Mouse (Mus musculus) heart, embryonic 10.5 days (tissue): ENCODE measurements at regions not wholly inside any gene's neighbourhood (a gene's known extent, or its start where the extent isn't known, plus 50 kb on each side); places are given as distances from the start of the nearest gene placed in this dataset.

Experiments used
- DNase-seq: peaks from one replicate; pipeline ENCODE4 v3.0.0-alpha.2; 2017; ENCODE audit warnings: low spot score
- H3K27ac ChIP-seq: fragments of 300-500 bp; sonication (generic); 2 replicates; pipeline ENCODE4 v1.5.1; 2016; ENCODE audit warnings: mild to moderate bottlenecking
- H3K27me3 ChIP-seq: fragments of 300-500 bp; sonication (generic); 2 replicates; pipeline ENCODE4 v1.6.1; 2016; ENCODE audit warnings: mild to moderate bottlenecking; ENCODE audit not compliant: poor library complexity, insufficient read depth, severe bottlenecking
- H3K36me3 ChIP-seq: fragments of 300-500 bp; sonication (generic); 2 replicates; pipeline ENCODE4 v1.6.1; 2016; ENCODE audit warnings: mild to moderate bottlenecking, moderate library complexity
- H3K4me1 ChIP-seq: fragments of 300-500 bp; sonication (generic); 2 replicates; pipeline ENCODE4 v1.6.1; 2016; ENCODE audit warnings: mild to moderate bottlenecking
- H3K4me3 ChIP-seq: fragments of 300-500 bp; sonication (generic); 2 replicates; pipeline ENCODE4 v1.5.1; 2016; ENCODE audit warnings: mild to moderate bottlenecking, moderate library complexity
- H3K9me3 ChIP-seq: fragments of 300-500 bp; sonication (generic); 2 replicates; pipeline ENCODE4 v1.6.1; 2016; ENCODE audit warnings: mild to moderate bottlenecking, moderate library complexity
- WGBS: fragments of 180-500 bp; shearing (Covaris S2); methylation state at CpG from one replicate; pipeline ENCODE4 v1.1.7; 2016; 5-methylcytosine and 5-hydroxymethylcytosine counted together

DNA sequence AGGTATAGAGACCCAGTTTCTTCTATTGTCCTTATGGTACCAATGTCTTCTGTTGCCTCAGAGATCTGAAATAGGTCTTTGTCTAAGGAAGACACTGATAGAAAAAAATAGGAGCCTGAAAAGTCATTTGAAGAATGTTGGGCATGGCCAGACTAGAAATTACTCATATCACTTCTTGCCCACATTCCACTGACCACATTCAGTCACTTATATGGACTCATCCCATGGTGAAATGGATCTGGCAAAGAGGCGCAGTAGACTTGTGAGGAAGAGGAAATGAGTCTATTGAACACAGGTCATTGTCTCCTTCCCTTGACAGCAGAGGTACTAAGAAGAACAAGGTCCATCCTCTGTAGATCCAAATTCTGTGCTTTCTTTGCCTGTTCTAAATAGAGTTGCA lies 318.9 kb upstream of the A1bg start:
- H3K27ac ChIP-seq: no peak overlapping the region
- H3K4me1 ChIP-seq: no peaks in the 10 kb centered on the region
- no peaks in the 10 kb centered on the region for H3K9me3 ChIP-seq
- no peak for DNase-seq
- no peaks in the 10 kb centered on the region for H3K27me3 ChIP-seq
- no peaks in the 10 kb centered on the region for H3K36me3 ChIP-seq
- no peak overlapping the region for H3K4me3 ChIP-seq
- WGBS: 70% methylated on average over 1 of the region's 1 CpGs

DNA sequence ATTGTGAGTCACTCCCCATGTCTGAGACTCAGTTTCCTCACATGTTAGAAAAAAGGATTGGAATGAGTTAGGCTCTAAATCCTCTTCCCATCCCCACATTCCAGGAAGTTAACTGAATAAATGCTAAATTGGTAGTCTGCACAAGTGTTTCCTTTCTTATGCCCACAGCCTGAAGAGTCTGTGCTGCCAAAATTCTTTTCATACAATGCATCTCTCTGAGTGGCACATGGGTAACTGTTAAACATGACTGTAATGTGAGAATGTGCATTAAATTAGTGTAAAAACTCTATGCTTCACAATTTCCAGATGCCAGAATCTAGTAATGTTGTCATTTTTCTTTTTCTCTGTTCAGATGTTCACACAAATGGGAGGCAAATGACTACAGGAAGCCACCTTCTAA lies 317.5 kb upstream of the A1bg start:
- no peak overlapping the region for H3K27ac ChIP-seq
- H3K27me3 ChIP-seq: no peaks in the 10 kb centered on the region
- no peak for DNase-seq

DNA sequence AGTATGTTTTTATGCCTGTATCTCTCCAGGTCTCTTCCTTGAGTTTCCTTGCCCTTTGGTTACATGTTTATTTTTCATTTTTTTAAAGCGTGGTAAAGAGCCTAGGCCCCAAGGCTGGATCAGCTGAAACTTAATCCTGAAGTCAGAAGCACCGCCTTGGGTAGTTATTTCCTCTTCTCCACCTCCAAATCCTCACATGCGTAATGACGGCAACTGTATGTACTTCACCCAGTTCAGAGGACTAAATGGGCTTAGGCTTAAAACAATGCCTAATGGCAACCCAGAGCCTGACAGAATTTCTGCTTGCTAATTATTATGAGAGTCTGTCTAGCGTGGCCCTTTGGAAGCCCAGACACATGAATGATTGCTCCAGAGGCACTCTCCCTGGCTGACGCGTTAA lies 316.6 kb upstream of the A1bg start:
- H3K9me3 ChIP-seq: no peaks in the 10 kb centered on the region
- no peaks in the 10 kb centered on the region for H3K4me1 ChIP-seq
- DNase-seq: no peak
- H3K27ac ChIP-seq: no peak overlapping the region
- no peaks in the 10 kb centered on the region for H3K27me3 ChIP-seq
- H3K4me3 ChIP-seq: no peak overlapping the region
- 83% methylated on average over 7 of the region's 7 CpGs for WGBS
- no peaks in the 10 kb centered on the region for H3K36me3 ChIP-seq

More for the DNA sequence above, 317.5 kb upstream of the A1bg start:
- Histone ChIP-seq H3K4me3 (no peak overlapping the region), H3K9me3 (no peaks in the 10 kb centered on the region), H3K36me3 (no peaks in the 10 kb centered on the region), H3K4me1 (no peaks in the 10 kb centered on the region)

DNA sequence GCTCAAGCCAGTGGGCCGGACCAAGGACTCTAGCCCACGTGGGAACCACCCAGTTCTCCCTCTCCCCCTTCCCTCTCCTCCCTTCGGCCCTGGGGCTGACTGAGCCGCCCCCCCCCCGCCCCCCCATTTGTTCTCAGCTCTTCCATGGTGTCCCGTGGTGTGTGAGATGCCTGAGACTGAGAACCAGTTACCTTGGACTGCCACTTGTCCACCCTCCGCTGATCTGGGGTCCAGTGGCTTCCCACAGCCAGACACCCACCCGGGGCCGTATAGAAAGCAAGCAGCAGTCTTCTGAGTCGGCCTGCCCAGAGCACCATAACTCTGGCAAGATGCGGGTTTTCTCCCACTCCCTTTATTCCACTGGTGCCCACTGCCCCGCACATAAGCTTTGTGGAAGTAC lies 316.2 kb upstream of the A1bg start:
- Histone ChIP-seq H3K27me3 (no peaks in the 10 kb centered on the region), H3K4me1 (no peaks in the 10 kb centered on the region), H3K4me3 (no peak overlapping the region), H3K27ac (peak overlapping the region; percentile 47; the same call in 1 of the 2 replicates), H3K9me3 (no peaks in the 10 kb centered on the region), H3K36me3 (no peaks in the 10 kb centered on the region)
- no peak for DNase-seq
- WGBS: 73% methylated on average over 12 of the region's 12 CpGs

DNA sequence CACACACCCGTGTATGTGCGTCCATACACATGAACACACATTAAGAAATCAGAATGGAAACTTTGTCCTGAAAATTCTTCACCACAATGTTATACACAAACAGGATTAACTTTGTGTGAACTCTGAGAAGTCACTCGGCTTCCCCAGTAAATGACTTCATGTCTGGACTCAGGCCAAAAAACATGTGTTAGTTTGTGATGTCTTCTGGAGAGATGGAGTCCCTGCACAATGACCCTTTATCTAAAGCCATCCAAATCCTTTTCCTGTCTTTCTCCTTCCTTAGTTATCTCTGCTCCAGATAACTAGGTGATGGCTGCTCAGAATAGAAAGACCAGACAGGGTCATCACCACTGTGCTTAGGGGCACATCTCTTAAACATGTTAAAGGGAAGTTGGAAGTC lies 306.8 kb upstream of the A1bg start:
- no peak for DNase-seq
- Histone ChIP-seq H3K27ac (no peak overlapping the region), H3K4me1 (no peaks in the 10 kb centered on the region), H3K36me3 (no peaks in the 10 kb centered on the region), H3K9me3 (no peaks in the 10 kb centered on the region), H3K27me3 (no peaks in the 10 kb centered on the region), H3K4me3 (no peak overlapping the region)
- WGBS: 51% methylated on average over 3 of the region's 3 CpGs

DNA sequence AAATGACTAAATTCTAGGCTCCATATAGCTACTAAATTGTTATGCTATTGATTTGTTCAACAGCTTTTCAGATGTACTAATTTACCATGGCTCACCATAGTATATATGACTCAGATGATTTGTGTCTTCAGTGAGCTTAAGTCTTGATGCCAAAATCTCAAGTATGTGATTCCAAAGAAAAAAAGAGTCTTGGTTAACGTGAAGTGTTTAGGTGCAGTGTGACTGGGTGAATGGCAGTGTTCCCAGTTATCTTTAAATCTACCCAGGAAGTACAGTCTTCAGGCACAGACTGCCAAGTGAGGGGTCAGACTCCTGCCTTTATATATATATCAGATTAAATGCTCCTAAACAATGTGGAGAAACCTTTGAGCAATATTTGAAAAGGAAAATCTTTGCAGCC lies 300.1 kb upstream of the A1bg start:
- no peaks in the 10 kb centered on the region for H3K27me3 ChIP-seq
- no peak overlapping the region for H3K27ac ChIP-seq
- DNase-seq: no peak
- H3K4me3 ChIP-seq: no peak overlapping the region
- no peaks in the 10 kb centered on the region for H3K36me3 ChIP-seq
- no peaks in the 10 kb centered on the region for H3K9me3 ChIP-seq
- H3K4me1 ChIP-seq: no peaks in the 10 kb centered on the region
- WGBS: 62% methylated on average over 1 of the region's 1 CpGs

DNA sequence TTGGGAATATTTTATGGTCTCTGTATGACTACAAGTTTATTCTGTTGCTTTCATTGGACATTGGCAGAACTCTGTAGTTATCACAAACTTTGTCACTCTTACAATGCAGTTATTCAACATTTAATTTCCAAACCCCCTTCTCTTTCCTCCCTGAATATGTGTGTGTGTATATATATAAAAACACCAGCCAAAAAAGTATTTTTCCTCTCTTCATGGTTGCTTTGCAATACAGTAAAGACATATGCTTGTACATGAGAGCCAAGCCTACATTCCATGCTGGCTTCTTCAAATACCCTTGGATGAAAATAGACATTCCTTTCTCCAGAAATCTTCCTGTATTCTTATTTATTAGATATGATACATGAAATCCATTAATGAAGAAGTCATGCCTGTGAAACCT lies 287.3 kb upstream of the A1bg start:
- Histone ChIP-seq H3K4me3 (no peak overlapping the region), H3K9me3 (no peaks in the 10 kb centered on the region), H3K27ac (no peak overlapping the region), H3K4me1 (no peaks in the 10 kb centered on the region), H3K27me3 (no peaks in the 10 kb centered on the region), H3K36me3 (no peaks in the 10 kb centered on the region)
- DNase-seq: no peak

DNA sequence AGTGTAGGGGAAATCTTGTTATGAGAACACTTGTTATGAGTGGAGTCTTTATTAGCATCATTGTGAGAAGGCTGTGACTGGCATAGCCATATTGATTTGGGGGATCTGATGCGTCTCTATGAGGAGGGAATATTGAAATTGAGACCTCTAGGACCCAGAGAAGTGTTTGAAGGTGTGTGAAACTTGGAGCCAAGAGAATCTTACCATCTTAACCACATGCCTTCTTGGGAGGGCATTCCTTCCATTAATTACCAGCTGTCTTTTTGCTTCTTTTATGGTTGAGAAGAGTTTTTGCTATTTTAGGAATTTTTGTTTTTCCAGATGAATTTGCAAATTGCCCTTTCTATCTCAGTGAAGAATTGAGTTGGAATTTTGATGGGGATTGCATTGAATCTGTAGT lies 267.2 kb upstream of the A1bg start:
- no peaks in the 10 kb centered on the region for H3K9me3 ChIP-seq
- H3K27ac ChIP-seq: no peak overlapping the region
- WGBS: 76% methylated on average over 1 of the region's 1 CpGs
- no peaks in the 10 kb centered on the region for H3K4me1 ChIP-seq
- no peak overlapping the region for H3K4me3 ChIP-seq
- no peaks in the 10 kb centered on the region for H3K36me3 ChIP-seq
- H3K27me3 ChIP-seq: no peaks in the 10 kb centered on the region
- DNase-seq: no peak

DNA sequence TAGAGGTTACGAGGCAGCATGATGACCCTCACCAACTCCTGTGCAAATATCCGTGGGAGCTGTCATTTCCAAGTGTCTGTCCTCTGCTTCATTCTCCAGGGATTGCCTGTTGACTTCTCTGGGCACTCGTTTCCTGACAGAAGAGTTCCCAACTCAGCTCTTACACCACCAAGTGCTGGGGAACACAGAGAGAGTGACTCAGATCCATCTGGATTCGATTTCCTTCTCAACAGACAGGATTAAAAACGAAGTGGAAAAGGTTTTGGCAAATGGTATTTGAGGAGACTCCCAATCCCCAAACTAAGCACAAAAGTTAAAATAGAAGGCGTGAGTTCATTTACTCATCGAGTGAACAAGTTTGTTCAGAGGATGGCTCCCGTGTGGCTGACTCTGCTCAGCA lies 266.7 kb upstream of the A1bg start:
- 55% methylated on average over 8 of the region's 8 CpGs for WGBS
- no peaks in the 10 kb centered on the region for H3K36me3 ChIP-seq
- no peaks in the 10 kb centered on the region for H3K4me1 ChIP-seq
- no peaks in the 10 kb centered on the region for H3K9me3 ChIP-seq
- H3K4me3 ChIP-seq: no peak overlapping the region
- DNase-seq: no peak
- no peak overlapping the region for H3K27ac ChIP-seq
- no peaks in the 10 kb centered on the region for H3K27me3 ChIP-seq

DNA sequence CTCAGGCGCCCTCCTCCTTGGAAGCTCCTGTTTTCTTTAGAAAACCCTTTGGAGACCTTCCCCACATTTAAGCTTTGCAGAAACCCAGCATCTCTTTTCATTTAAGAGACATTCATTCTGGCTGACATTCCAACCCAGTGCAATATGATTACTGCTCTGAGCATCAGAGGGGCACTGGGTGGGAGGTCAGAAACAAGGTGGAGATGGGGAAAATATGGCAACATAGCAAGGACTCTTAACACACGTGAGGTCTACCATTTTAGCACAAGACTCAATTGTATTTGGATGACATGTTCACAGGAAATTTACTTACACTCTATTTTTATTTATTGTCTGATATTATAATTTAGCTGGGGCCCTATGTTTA lies 261.8 kb upstream of the A1bg start:
- H3K4me3 ChIP-seq: no peak overlapping the region
- H3K36me3 ChIP-seq: no peaks in the 10 kb centered on the region
- no peaks in the 10 kb centered on the region for H3K9me3 ChIP-seq
- H3K4me1 ChIP-seq: no peaks in the 10 kb centered on the region
- DNase-seq: no peak
- no peak overlapping the region for H3K27ac ChIP-seq
- 62% methylated on average over 2 of the region's 2 CpGs for WGBS
- H3K27me3 ChIP-seq: no peaks in the 10 kb centered on the region

DNA sequence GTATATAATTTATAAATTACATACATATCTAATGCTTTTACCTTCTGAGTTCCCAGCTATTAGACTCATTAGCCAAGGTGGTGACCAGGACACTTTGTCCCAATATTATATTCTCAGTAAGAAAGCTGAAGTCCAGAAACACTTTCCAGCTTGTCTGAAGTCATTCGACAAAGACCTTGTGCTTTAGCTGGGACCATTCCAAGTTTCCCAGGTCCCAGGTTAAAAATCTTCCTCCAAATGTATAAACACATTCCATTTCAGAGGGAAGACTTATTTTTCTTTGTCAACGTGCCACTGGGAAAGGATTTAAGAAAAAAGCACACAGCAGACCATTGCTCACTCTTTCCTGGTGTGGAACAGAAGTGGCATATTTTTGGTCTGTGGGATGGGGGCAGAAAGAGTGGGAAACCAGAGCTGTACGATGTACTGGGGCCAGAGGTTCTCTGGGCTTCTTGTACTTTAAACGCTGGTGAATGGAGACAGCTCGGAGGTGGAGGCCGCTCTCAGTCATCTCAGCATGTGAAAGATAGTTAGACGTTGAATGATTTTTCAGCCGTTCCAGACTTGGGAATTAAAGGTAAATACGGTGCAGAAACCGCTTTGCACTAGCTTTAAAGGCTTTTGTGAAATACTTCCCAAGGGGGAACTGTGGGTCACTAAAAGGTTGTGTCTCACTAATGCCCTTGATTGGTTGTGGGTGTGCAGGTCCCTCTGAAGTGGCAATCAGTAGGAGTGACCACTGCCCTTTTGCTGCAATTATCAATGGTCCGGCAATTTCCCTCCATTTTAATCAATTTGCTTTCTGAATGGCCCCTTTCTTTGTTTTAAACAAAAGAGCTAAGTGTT lies 261.2 kb upstream of the A1bg start:
- 79% methylated on average over 11 of the region's 11 CpGs for WGBS
- no peaks in the 10 kb centered on the region for H3K27me3 ChIP-seq
- no peak overlapping the region for H3K27ac ChIP-seq
- DNase-seq: no peak
- H3K4me3 ChIP-seq: no peak overlapping the region
- H3K9me3 ChIP-seq: no peaks in the 10 kb centered on the region
- H3K36me3 ChIP-seq: no peaks in the 10 kb centered on the region
- no peaks in the 10 kb centered on the region for H3K4me1 ChIP-seq

DNA sequence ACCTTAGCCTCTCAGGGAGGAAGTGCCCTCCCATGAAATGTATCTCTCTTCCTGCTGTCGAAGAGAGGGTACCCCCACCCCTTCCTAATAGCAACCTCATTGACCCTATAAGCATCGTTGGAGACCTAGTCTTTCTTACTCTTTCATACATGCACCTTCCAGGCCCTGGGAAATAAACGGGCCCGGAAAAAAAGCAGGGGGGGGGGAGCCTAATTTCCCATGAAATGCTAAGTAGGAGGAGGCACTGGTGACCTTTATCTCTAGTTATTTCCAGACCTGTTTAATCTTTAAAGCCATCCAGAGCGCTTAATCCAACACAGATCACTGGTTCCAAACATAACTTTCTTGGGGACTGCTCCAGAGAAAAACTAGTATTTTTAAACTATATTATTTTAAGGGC lies 260.5 kb upstream of the A1bg start:
- Histone ChIP-seq H3K27ac (no peak overlapping the region), H3K27me3 (no peaks in the 10 kb centered on the region), H3K9me3 (no peaks in the 10 kb centered on the region), H3K4me3 (no peak overlapping the region), H3K36me3 (no peaks in the 10 kb centered on the region), H3K4me1 (no peaks in the 10 kb centered on the region)
- WGBS: 49% methylated on average over 5 of the region's 5 CpGs
- DNase-seq: no peak

DNA sequence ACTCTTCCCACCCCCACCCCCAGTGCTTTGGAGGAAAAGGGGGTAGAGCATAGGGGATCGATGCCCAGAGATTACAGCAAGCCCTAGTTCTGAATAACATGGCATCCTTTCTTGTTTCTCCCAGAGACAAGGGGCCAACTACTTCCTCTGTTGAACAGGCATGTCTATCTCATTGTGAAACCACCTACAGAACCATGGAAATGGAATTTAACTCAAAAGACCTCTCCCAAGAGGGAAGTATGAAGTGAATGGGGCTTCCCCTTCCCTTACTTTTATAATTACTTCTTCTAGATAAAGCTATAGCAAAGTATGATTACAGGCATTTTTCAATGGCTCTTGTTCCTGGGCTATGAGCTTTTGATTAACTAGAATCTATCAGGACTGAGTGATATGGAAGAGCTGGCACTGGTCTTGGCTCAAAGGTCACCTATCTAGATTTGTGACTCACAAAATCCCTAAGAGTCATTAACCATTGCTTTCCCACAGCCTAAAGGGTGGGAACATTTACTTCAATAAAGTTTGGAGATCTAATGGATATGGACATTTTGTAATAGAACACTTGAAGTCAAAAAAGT lies 246.1 kb upstream of the A1bg start:
- H3K9me3 ChIP-seq: no peaks in the 10 kb centered on the region
- WGBS: 93% methylated on average over 1 of the region's 1 CpGs
- H3K36me3 ChIP-seq: no peaks in the 10 kb centered on the region
- no peak for DNase-seq
- H3K27me3 ChIP-seq: no peaks in the 10 kb centered on the region
- no peak overlapping the region for H3K4me3 ChIP-seq
- H3K4me1 ChIP-seq: no peaks in the 10 kb centered on the region
- no peak overlapping the region for H3K27ac ChIP-seq

DNA sequence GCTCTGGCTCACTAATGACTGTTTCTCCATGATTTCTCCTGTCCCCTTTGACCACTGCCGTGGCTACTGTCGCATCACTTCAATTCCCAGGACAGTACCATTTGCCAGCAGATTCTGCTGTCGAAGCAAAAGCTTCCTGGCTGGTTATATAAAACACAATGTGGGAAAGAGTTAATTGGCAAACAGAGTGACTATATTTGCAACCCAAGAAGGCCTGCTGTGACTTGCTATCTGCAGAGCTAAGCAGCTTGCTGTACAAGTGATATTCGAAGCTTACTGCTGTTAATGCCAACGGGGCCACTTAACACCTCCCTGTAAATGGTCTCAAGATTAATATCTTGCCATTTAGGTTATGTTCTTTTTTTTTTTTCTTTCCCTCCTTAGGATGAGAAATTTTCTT lies 242.2 kb upstream of the A1bg start:
- Histone ChIP-seq H3K9me3 (no peaks in the 10 kb centered on the region), H3K4me1 (no peaks in the 10 kb centered on the region), H3K27ac (no peak overlapping the region), H3K36me3 (no peaks in the 10 kb centered on the region), H3K27me3 (no peaks in the 10 kb centered on the region), H3K4me3 (no peak overlapping the region)
- no peak for DNase-seq
- WGBS: 42% methylated on average over 5 of the region's 5 CpGs
